In the genomic region with DNA sequence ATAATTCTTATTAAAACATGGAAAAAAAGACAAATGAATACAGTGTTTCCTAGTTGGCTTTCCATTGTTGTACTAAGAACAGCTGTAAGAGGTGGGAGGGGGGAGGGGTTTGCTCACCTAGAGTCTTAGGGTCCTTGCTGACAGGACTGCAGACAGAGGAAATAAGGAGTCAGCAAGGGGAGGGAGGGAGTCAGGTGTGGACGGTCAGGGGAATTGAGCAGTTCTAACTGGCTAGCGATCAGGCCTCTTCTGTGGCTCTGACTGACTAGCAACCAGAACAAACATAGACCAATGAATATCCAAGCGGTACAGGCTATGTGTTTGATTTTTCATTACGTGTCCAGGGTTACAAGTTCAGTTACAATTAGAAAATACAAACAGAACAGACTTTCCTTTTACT, we compare ENCODE assay signal across 27 mouse cellular contexts. TPM values are rescaled to one million over a fixed set of nuclear protein-coding genes. Genes with fewer than 3 reads are reported as not detected.
DNase-seq lines count a peak whose midpoint lies in the region; ATAC-seq lines count a peak whose summit lies in the region.
"Had no signal": no experiment of that assay in that cellular context is flagged by ENCODE, and none has a peak within 500 bp of the region (broad histone marks: within the 10 kb centered on the region; RNA-seq: fewer than 3 reads in every experiment).

No protein-coding gene starts in this region.

- peak overlapping the region; percentile 53; the same call in 1 of the 2 replicates for H3K27ac ChIP-seq in heart, embryonic 15.5 days
- peak overlapping the region; percentile 26; the same call in 1 of the 2 replicates for H3K27ac ChIP-seq in limb, embryonic 12.5 days
- H3K27ac ChIP-seq in limb, embryonic 10.5 days: no peak overlapping the region
- H3K27ac ChIP-seq in midbrain, embryonic 11.5 days (ENCODE audit: low read depth, low read length): no peak overlapping the region
- no peak overlapping the region for H3K27ac ChIP-seq in midbrain, embryonic 13.5 days
- H3K27ac ChIP-seq: embryonic facial prominence, embryonic 10.5 days; forebrain, embryonic 15.5 days; hindbrain, embryonic 10.5 days; layer of hippocampus, adult 2 months; liver, embryonic 15.5 days; macrophage; neural tube, embryonic 15.5 days; stomach, embryonic 15.5 days had no signal

- ATAC-seq in heart, embryonic 15.5 days (replicated peaks; ENCODE audit: insufficient number of reproducible peaks, insufficient read depth, low FRiP score, low read depth): no peak
- peak; percentile 71 for ATAC-seq in limb, embryonic 12.5 days (ENCODE audit: insufficient number of reproducible peaks, insufficient read depth, low FRiP score, low TSS enrichment, low read depth)
- peak; percentile 63; the same call in 1 of the 2 replicates for ATAC-seq in midbrain, embryonic 11.5 days (ENCODE audit: low FRiP score)
- ATAC-seq in midbrain, embryonic 13.5 days: no peak
- ATAC-seq: forebrain, embryonic 15.5 days; hindbrain, embryonic 16.5 days had no signal

- H3K9me3 ChIP-seq in heart, embryonic 15.5 days (replicated peaks): no peaks in the 10 kb centered on the region
- H3K9me3 ChIP-seq in limb, embryonic 12.5 days: no peaks in the 10 kb centered on the region
- no peaks in the 10 kb centered on the region for H3K9me3 ChIP-seq in limb, embryonic 10.5 days (replicated peaks)
- no peaks in the 10 kb centered on the region for H3K9me3 ChIP-seq in midbrain, embryonic 11.5 days (ENCODE audit: control insufficient read depth, low read length)
- H3K9me3 ChIP-seq in midbrain, embryonic 13.5 days: no peaks in the 10 kb centered on the region
- H3K9me3 ChIP-seq: embryonic facial prominence, embryonic 10.5 days; forebrain, embryonic 15.5 days; hindbrain, embryonic 10.5 days; liver, embryonic 15.5 days; neural tube, embryonic 15.5 days; stomach, embryonic 15.5 days had no signal

- H3K4me2 ChIP-seq in heart, embryonic 15.5 days: no peak overlapping the region
- no peak overlapping the region for H3K4me2 ChIP-seq in limb, embryonic 12.5 days
- no peak overlapping the region for H3K4me2 ChIP-seq in midbrain, embryonic 11.5 days
- no peak overlapping the region for H3K4me2 ChIP-seq in midbrain, embryonic 13.5 days (replicated peaks)
- H3K4me2 ChIP-seq: forebrain, embryonic 15.5 days; heart, embryonic 11.5 days; liver, embryonic 15.5 days; neural tube, embryonic 15.5 days; stomach, embryonic 15.5 days had no signal

- no peaks in the 10 kb centered on the region for H3K27me3 ChIP-seq in heart, embryonic 15.5 days
- no peaks in the 10 kb centered on the region for H3K27me3 ChIP-seq in limb, embryonic 12.5 days
- H3K27me3 ChIP-seq in limb, embryonic 10.5 days (ENCODE audit: low read depth, poor library complexity, severe bottlenecking): no peaks in the 10 kb centered on the region
- H3K27me3 ChIP-seq in midbrain, embryonic 11.5 days (ENCODE audit: control insufficient read depth, insufficient read depth, low read length): no peaks in the 10 kb centered on the region
- no peaks in the 10 kb centered on the region for H3K27me3 ChIP-seq in midbrain, embryonic 13.5 days
- H3K27me3 ChIP-seq: forebrain, embryonic 15.5 days; liver, embryonic 15.5 days; neural tube, embryonic 15.5 days; stomach, embryonic 15.5 days had no signal

- no peak for DNase-seq in heart, adult 9 months (ENCODE audit: low spot score in 2 of 2)
- no peak for DNase-seq in limb, embryonic 10.5 days (ENCODE audit: low spot score)
- DNase-seq in midbrain, embryonic 11.5 days (ENCODE audit: low spot score, missing footprints): peak; percentile 82
- DNase-seq in gastrocnemius, postnatal 25 days: no peak
- no peak for DNase-seq in gastrocnemius, postnatal 4 days (ENCODE audit: low spot score in 2 of 2)
- DNase-seq: adrenal gland, adult 2 months; cerebellum, adult 11 months; cerebellum, adult 9-11 months; kidney, adult 2 months; kidney, postnatal 14 days; right cerebral cortex, adult 18-20 months; right cerebral cortex, postnatal 4 days; thymus, adult 18-20 months; thymus, postnatal 36 days had no signal

- no peak overlapping the region for H3K9ac ChIP-seq in heart, embryonic 15.5 days
- H3K9ac ChIP-seq in limb, embryonic 12.5 days (replicated peaks): no peak overlapping the region
- H3K9ac ChIP-seq in midbrain, embryonic 11.5 days (ENCODE audit: low read length): no peak overlapping the region
- no peak overlapping the region for H3K9ac ChIP-seq in midbrain, embryonic 13.5 days (replicated peaks)
- H3K9ac ChIP-seq: forebrain, embryonic 15.5 days; liver, embryonic 15.5 days; neural tube, embryonic 15.5 days; stomach, embryonic 15.5 days had no signal

- 0 out of 2 replicates have a peak, but pooled peaks cover 2% of the 10 kb centered on the region for H3K4me1 ChIP-seq in heart, embryonic 15.5 days (replicated peaks)
- H3K4me1 ChIP-seq in limb, embryonic 12.5 days (replicated peaks): peaks cover 3% of the 10 kb centered on the region; the same call in 1 of the 2 replicates
- peaks cover 3% of the 10 kb centered on the region; the same call in 1 of the 2 replicates for H3K4me1 ChIP-seq in limb, embryonic 10.5 days
- H3K4me1 ChIP-seq in midbrain, embryonic 11.5 days (ENCODE audit: control insufficient read depth, insufficient read depth, low read length): no peaks in the 10 kb centered on the region
- no peaks in the 10 kb centered on the region for H3K4me1 ChIP-seq in midbrain, embryonic 13.5 days (replicated peaks)
- H3K4me1 ChIP-seq: forebrain, embryonic 15.5 days; hindbrain, embryonic 10.5 days; liver, embryonic 15.5 days; neural tube, embryonic 15.5 days; stomach, embryonic 15.5 days had no signal

- no peak overlapping the region for H3K4me3 ChIP-seq in heart, embryonic 15.5 days
- H3K4me3 ChIP-seq in limb, embryonic 12.5 days (replicated peaks): no peak overlapping the region
- no peak overlapping the region for H3K4me3 ChIP-seq in limb, embryonic 10.5 days
- H3K4me3 ChIP-seq in midbrain, embryonic 11.5 days (ENCODE audit: low read depth, low read length): no peak overlapping the region
- no peak overlapping the region for H3K4me3 ChIP-seq in midbrain, embryonic 13.5 days (replicated peaks)
- H3K4me3 ChIP-seq: embryonic facial prominence, embryonic 10.5 days; forebrain, embryonic 15.5 days; hindbrain, embryonic 10.5 days; layer of hippocampus, adult 2 months; liver, embryonic 15.5 days; neural tube, embryonic 15.5 days; stomach, embryonic 15.5 days had no signal

- peaks cover 9% of the 10 kb centered on the region; the same call in 1 of the 2 replicates for H3K36me3 ChIP-seq in heart, embryonic 15.5 days
- peaks cover 5% of the 10 kb centered on the region; the same call in 1 of the 2 replicates for H3K36me3 ChIP-seq in limb, embryonic 12.5 days
- peaks cover 21% of the 10 kb centered on the region for H3K36me3 ChIP-seq in limb, embryonic 10.5 days
- no peaks in the 10 kb centered on the region for H3K36me3 ChIP-seq in midbrain, embryonic 11.5 days (ENCODE audit: control insufficient read depth, insufficient read depth, low read length)
- no peaks in the 10 kb centered on the region for H3K36me3 ChIP-seq in midbrain, embryonic 13.5 days
- H3K36me3 ChIP-seq: forebrain, embryonic 15.5 days; liver, embryonic 15.5 days; neural tube, embryonic 15.5 days; stomach, embryonic 15.5 days had no signal

- WGBS in heart, embryonic 15.5 days: 65% methylated on average over 4 of the region's 4 CpGs
- WGBS in limb, embryonic 12.5 days: 51% methylated on average over 4 of the region's 4 CpGs
- 81% methylated on average over 4 of the region's 4 CpGs for WGBS in limb, embryonic 10.5 days
- WGBS in midbrain, embryonic 11.5 days: 82% methylated on average over 4 of the region's 4 CpGs
- 84% methylated on average over 4 of the region's 4 CpGs for WGBS in midbrain, embryonic 13.5 days

RNA-seq across cellular contexts. Expression of a gene that starts 35.0 kb away (rescaled TPM):
- polyA plus RNA-seq in heart, embryonic 15.5 days (2015; fragmentation: Nextera tagmentation; extraction: Ambion mirVana): 52.2 and 56.1 TPM in 2 replicates
- 28.9 and 30.8 TPM in 2 replicates for polyA plus RNA-seq in limb, embryonic 12.5 days (2016; fragmentation: Nextera tagmentation; extraction: Ambion mirVana)
- 19.6 and 22.3 TPM in 2 replicates for polyA plus RNA-seq in limb, embryonic 10.5 days (2016; fragmentation: Nextera tagmentation; extraction: Ambion mirVana)
- 13.1 and 14.1 TPM in 2 replicates for polyA plus RNA-seq in midbrain, embryonic 11.5 days (2014; fragmentation: Nextera tagmentation; extraction: Ambion mirVana)
- 4.2 and 4.5 TPM in 2 replicates for polyA plus RNA-seq in midbrain, embryonic 13.5 days (2015; fragmentation: Nextera tagmentation; extraction: Ambion mirVana)
- total RNA-seq in gastrocnemius, postnatal 25 days (2021): 10 to 100 TPM in 1 of 2 experiments, 1 to 10 TPM in 1; 9.3 to 11.0 TPM
- total RNA-seq in gastrocnemius, postnatal 4 days (2021): 10 to 100 TPM; 52.8 to 56.1 TPM

Comparison
In these comparisons a context has a peak if more than half of its experiments do, and no peak if none do; other contexts are left out.
1. ATAC-seq: peak in limb, embryonic 12.5 days (single experiment) and midbrain, embryonic 11.5 days (single experiment); none in heart, embryonic 15.5 days (single experiment) and midbrain, embryonic 13.5 days (single experiment).
2. H3K27ac ChIP-seq: peak in heart, embryonic 15.5 days (single experiment) and limb, embryonic 12.5 days (single experiment); none in limb, embryonic 10.5 days (single experiment), midbrain, embryonic 11.5 days (single experiment) and midbrain, embryonic 13.5 days (single experiment).